Mouse (Mus musculus) E14TG2a.4 (cell line): ENCODE data around the gene Rpl6.

Source experiments
- CTCF ChIP-seq: conservative IDR thresholded peaks from 2 replicates; pipeline ENCODE4 v1.5.1; 2014; ENCODE audit warnings: low read length
- NANOG ChIP-seq: IDR thresholded peaks from 2 replicates; pipeline ENCODE4 v1.6.1; 2014; ENCODE audit warnings: borderline replicate concordance, low read length, mixed read lengths

- TF ChIP-seq CTCF: no peak
- no peak for TF ChIP-seq NANOG
Observed at GRCm38 (mm10) chr5:121191584-121191906, 12.7 kb upstream of the Rpl6 start.
